Mouse (Mus musculus): ENCODE results near the gene Cdnf. TPM values are rescaled to one million over a fixed set of nuclear protein-coding genes. Genes with fewer than 3 reads are reported as not detected.

Gene Cdnf
- polyA plus RNA-seq, 1 experiment from 2014 or later = 0.18 TPM

- H3K27me3 ChIP-seq = no peaks in the 10 kb centered on the region
- H3K36me3 ChIP-seq = no peaks in the 10 kb centered on the region
- no peak overlapping the region for H3K27ac ChIP-seq
- 82% methylated on average over 4 of the region's 4 CpGs for WGBS
- no peaks in the 10 kb centered on the region for H3K4me1 ChIP-seq
- no peak for ATAC-seq (ENCODE audit: insufficient number of reproducible peaks, insufficient read depth, low FRiP score, low TSS enrichment, low read depth)
- H3K9ac ChIP-seq = no peak overlapping the region
- no peaks in the 10 kb centered on the region for H3K9me3 ChIP-seq
- no peak overlapping the region for H3K4me3 ChIP-seq
- no peak overlapping the region for H3K4me2 ChIP-seq
Observed at GRCm38 (mm10) chr2:3522558-3522957, 9.7 kb downstream of the Cdnf start.

- Histone ChIP-seq H3K4me3 (no peak overlapping the region), H3K27ac (no peak overlapping the region), H3K9me3 (no peaks in the 10 kb centered on the region), H3K4me1 (no peaks in the 10 kb centered on the region), H3K9ac (no peak overlapping the region), H3K36me3 (no peaks in the 10 kb centered on the region), H3K27me3 (no peaks in the 10 kb centered on the region), H3K4me2 (no peak overlapping the region)
- 80% methylated on average over 6 of the region's 6 CpGs for WGBS
- ATAC-seq (ENCODE audit: insufficient number of reproducible peaks, insufficient read depth, low FRiP score, low TSS enrichment, low read depth) = no peak
Observed at GRCm38 (mm10) chr2:3526288-3526687, 13.5 kb downstream of the Cdnf start.

GRCm38 (mm10) chr2:3541307-3542079, 28.7 kb downstream of the Cdnf start:
- Histone ChIP-seq H3K27me3 (no peaks in the 10 kb centered on the region), H3K36me3 (no peaks in the 10 kb centered on the region), H3K4me3 (no peak overlapping the region), H3K9me3 (no peaks in the 10 kb centered on the region), H3K4me1 (no peaks in the 10 kb centered on the region), H3K9ac (no peak overlapping the region), H3K27ac (no peak overlapping the region), H3K4me2 (no peak overlapping the region)
- WGBS = 65% methylated on average over 9 of the region's 9 CpGs
- ATAC-seq (ENCODE audit: insufficient number of reproducible peaks, insufficient read depth, low FRiP score, low TSS enrichment, low read depth) = no peak

- H3K9me3 ChIP-seq = no peaks in the 10 kb centered on the region
- H3K36me3 ChIP-seq = no peaks in the 10 kb centered on the region
- H3K27ac ChIP-seq = no peak overlapping the region
- H3K4me1 ChIP-seq = no peaks in the 10 kb centered on the region
- 75% methylated on average over 2 of the region's 2 CpGs for WGBS
- ATAC-seq (ENCODE audit: insufficient number of reproducible peaks, insufficient read depth, low FRiP score, low TSS enrichment, low read depth) = no peak
- H3K4me2 ChIP-seq = no peak overlapping the region
- no peak overlapping the region for H3K9ac ChIP-seq
- no peak overlapping the region for H3K4me3 ChIP-seq
- H3K27me3 ChIP-seq = no peaks in the 10 kb centered on the region
Observed at GRCm38 (mm10) chr2:3546055-3546454, 33.2 kb downstream of the Cdnf start.

- no peak overlapping the region for H3K9ac ChIP-seq
- H3K4me1 ChIP-seq = no peaks in the 10 kb centered on the region
- 4% methylated on average over 4 of the region's 4 CpGs for WGBS
- H3K9me3 ChIP-seq = no peaks in the 10 kb centered on the region
- no peak overlapping the region for H3K4me3 ChIP-seq
- no peak overlapping the region for H3K27ac ChIP-seq
- H3K4me2 ChIP-seq = no peak overlapping the region
- no peaks in the 10 kb centered on the region for H3K27me3 ChIP-seq
- no peak for ATAC-seq (ENCODE audit: insufficient number of reproducible peaks, insufficient read depth, low FRiP score, low TSS enrichment, low read depth)
- H3K36me3 ChIP-seq = no peaks in the 10 kb centered on the region
Observed at GRCm38 (mm10) chr2:3546588-3546987, 33.8 kb downstream of the Cdnf start.

GRCm38 (mm10) chr2:3570186-3570585, 57.4 kb downstream of the Cdnf start, which contains the start of gene Fam107b:
TSS of gene Fam107b (plus strand) at chr2:3570488.
- H3K9ac ChIP-seq = no peak within 1 kb of the TSS
- H3K27ac ChIP-seq = no peak within 1 kb of the TSS
- no peaks in the 10 kb centered on the region for H3K36me3 ChIP-seq
- no peak within 1 kb of the TSS for H3K4me3 ChIP-seq
- ATAC-seq (ENCODE audit: insufficient number of reproducible peaks, insufficient read depth, low FRiP score, low TSS enrichment, low read depth) = no peak
- 51% methylated on average over 12 of the region's 12 CpGs for WGBS
- H3K9me3 ChIP-seq = no peaks in the 10 kb centered on the region
- H3K4me1 ChIP-seq = peaks cover 3% of the 10 kb centered on the region; the same call in 1 of the 2 replicates
- no peaks in the 10 kb centered on the region for H3K27me3 ChIP-seq
- no peak within 1 kb of the TSS for H3K4me2 ChIP-seq

GRCm38 (mm10) chr2:3570606-3571005, 57.8 kb downstream of the Cdnf start:
- Histone ChIP-seq H3K9me3 (no peaks in the 10 kb centered on the region), H3K4me2 (no peak overlapping the region), H3K27ac (no peak overlapping the region), H3K36me3 (no peaks in the 10 kb centered on the region), H3K9ac (no peak overlapping the region), H3K4me1 (peaks cover 3% of the 10 kb centered on the region; the same call in 1 of the 2 replicates), H3K4me3 (no peak overlapping the region), H3K27me3 (no peaks in the 10 kb centered on the region)
- no peak for ATAC-seq (ENCODE audit: insufficient number of reproducible peaks, insufficient read depth, low FRiP score, low TSS enrichment, low read depth)
- 77% methylated on average over 11 of the region's 11 CpGs for WGBS

GRCm38 (mm10) chr2:3573883-3574282, 61.1 kb downstream of the Cdnf start:
- no peaks in the 10 kb centered on the region for H3K36me3 ChIP-seq
- no peak overlapping the region for H3K4me2 ChIP-seq
- H3K27ac ChIP-seq = no peak overlapping the region
- 80% methylated on average over 7 of the region's 7 CpGs for WGBS
- no peak for ATAC-seq (ENCODE audit: insufficient number of reproducible peaks, insufficient read depth, low FRiP score, low TSS enrichment, low read depth)
- no peaks in the 10 kb centered on the region for H3K27me3 ChIP-seq
- H3K4me1 ChIP-seq = peaks cover 3% of the 10 kb centered on the region; the same call in 1 of the 2 replicates
- no peak overlapping the region for H3K4me3 ChIP-seq
- H3K9ac ChIP-seq = no peak overlapping the region
- H3K9me3 ChIP-seq = no peaks in the 10 kb centered on the region

GRCm38 (mm10) chr2:3575140-3575539, 62.3 kb downstream of the Cdnf start:
- peaks cover 2% of the 10 kb centered on the region; the same call in 1 of the 2 replicates for H3K4me1 ChIP-seq
- no peaks in the 10 kb centered on the region for H3K27me3 ChIP-seq
- H3K4me2 ChIP-seq = no peak overlapping the region
- H3K36me3 ChIP-seq = no peaks in the 10 kb centered on the region
- H3K4me3 ChIP-seq = no peak overlapping the region
- 75% methylated on average over 1 of the region's 1 CpGs for WGBS
- H3K27ac ChIP-seq = no peak overlapping the region
- no peak overlapping the region for H3K9ac ChIP-seq
- no peaks in the 10 kb centered on the region for H3K9me3 ChIP-seq
- no peak for ATAC-seq (ENCODE audit: insufficient number of reproducible peaks, insufficient read depth, low FRiP score, low TSS enrichment, low read depth)

Other genes starting within 250 kb of the Cdnf start
- gene Nmt2, start 228.8 kb upstream of the Cdnf start, polyA plus RNA-seq (2015; fragmentation: Nextera tagmentation; extraction: Ambion mirVana) = 47.2 and 48.0 TPM in 2 replicates
- 17.0 and 20.3 TPM in 2 replicates for gene Rpp38, start 180.4 kb upstream of the Cdnf start, polyA plus RNA-seq (2015; fragmentation: Nextera tagmentation; extraction: Ambion mirVana)
- 1.3 and 1.7 TPM in 2 replicates for gene Acbd7, start 176.9 kb upstream of the Cdnf start, polyA plus RNA-seq (2015; fragmentation: Nextera tagmentation; extraction: Ambion mirVana)
- gene Olah, start 115.8 kb upstream of the Cdnf start, polyA plus RNA-seq (2015; fragmentation: Nextera tagmentation; extraction: Ambion mirVana) = 0.17 TPM in 1 of 2 replicates, not detected in the other
- 0.48 and 0.58 TPM in 2 replicates for gene Meig1, start 90.4 kb upstream of the Cdnf start, polyA plus RNA-seq (2015; fragmentation: Nextera tagmentation; extraction: Ambion mirVana)
- 6.8 and 8.3 TPM in 2 replicates for gene Dclre1c, start 88.9 kb upstream of the Cdnf start, polyA plus RNA-seq (2015; fragmentation: Nextera tagmentation; extraction: Ambion mirVana)
- gene Suv39h2, start 38.0 kb upstream of the Cdnf start, polyA plus RNA-seq (2015; fragmentation: Nextera tagmentation; extraction: Ambion mirVana) = 18.3 and 22.9 TPM in 2 replicates
- gene Gm45902, start 240 bp upstream of the Cdnf start, polyA plus RNA-seq (2015; fragmentation: Nextera tagmentation; extraction: Ambion mirVana) = 5.6 TPM in 2 replicates
- gene Hspa14, start 216 bp upstream of the Cdnf start, polyA plus RNA-seq (2015; fragmentation: Nextera tagmentation; extraction: Ambion mirVana) = 99.2 and 102 TPM in 2 replicates
- gene Fam107b, start 57.5 kb downstream of the Cdnf start, polyA plus RNA-seq (2015; fragmentation: Nextera tagmentation; extraction: Ambion mirVana) = 37.3 and 37.6 TPM in 2 replicates